ENCODE assay signal across 9 mouse cellular contexts in genomic region chr1:131528081-131528507, GRCm38 (mm10). TPM values are rescaled to one million over a fixed set of nuclear protein-coding genes. Genes with fewer than 3 reads are reported as not detected.
DNase-seq lines count a peak whose midpoint lies in the region; ATAC-seq lines count a peak whose summit lies in the region.
"Had no signal": no experiment of that assay in that cellular context is flagged by ENCODE, and none has a peak within 500 bp of the region (broad histone marks: within the 10 kb centered on the region; RNA-seq: fewer than 3 reads in every experiment).

No protein-coding gene starts in this region.

- peak overlapping the region; percentile 72 for H3K4me3 ChIP-seq in intestine, embryonic 15.5 days (replicated peaks)
- H3K4me3 ChIP-seq in midbrain, embryonic 14.5 days (replicated peaks; ENCODE audit: low read depth, low read length): peak overlapping the region; percentile 67

- no peaks in the 10 kb centered on the region for H3K9me3 ChIP-seq in intestine, embryonic 15.5 days
- H3K9me3 ChIP-seq in midbrain, embryonic 14.5 days (ENCODE audit: control insufficient read depth, low read length): no peaks in the 10 kb centered on the region

- peaks cover 28% of the 10 kb centered on the region for H3K4me1 ChIP-seq in intestine, embryonic 15.5 days (replicated peaks)
- H3K4me1 ChIP-seq in midbrain, embryonic 14.5 days (ENCODE audit: control insufficient read depth, insufficient read depth, low read length): peaks cover 31% of the 10 kb centered on the region

- H3K27ac ChIP-seq in intestine, embryonic 15.5 days: peak overlapping the region; percentile 91
- 0 out of 2 replicates have a peak overlapping the region, but pooled peaks have one; percentile 41 for H3K27ac ChIP-seq in midbrain, embryonic 14.5 days (replicated peaks; ENCODE audit: low read depth, low read length)

- H3K27me3 ChIP-seq in intestine, embryonic 15.5 days (replicated peaks): no peaks in the 10 kb centered on the region
- H3K27me3 ChIP-seq in midbrain, embryonic 14.5 days (ENCODE audit: control insufficient read depth, insufficient read depth, low read length): no peaks in the 10 kb centered on the region
- H3K27me3 ChIP-seq: Patski had no signal

- H3K36me3 ChIP-seq in intestine, embryonic 15.5 days: no peaks in the 10 kb centered on the region
- H3K36me3 ChIP-seq in midbrain, embryonic 14.5 days (ENCODE audit: control insufficient read depth, insufficient read depth, low read length): no peaks in the 10 kb centered on the region

- intact Hi-C loops in gastrocnemius, postnatal 36 days (cut with DNase I): loop anchor here (5.0 kb wide), 4 partner anchors 46 to 166 kb away; no protein-coding TSS in a partner anchor

- peak overlapping the region; percentile 89 for H3K4me2 ChIP-seq in intestine, embryonic 15.5 days (replicated peaks)
- H3K4me2 ChIP-seq in midbrain, embryonic 14.5 days (ENCODE audit: low read length): peak overlapping the region; percentile 99

- peak; percentile 68 for DNase-seq in retina, embryonic 14.5 days (ENCODE audit: low spot score)
- DNase-seq in retina, postnatal 1 day: no peak
- peak; percentile 51 to 52 for DNase-seq in gastrocnemius, postnatal 36 days
- DNase-seq in liver: peak; percentile 85
- DNase-seq in midbrain, embryonic 14.5 days: peak; percentile 58
- DNase-seq in urinary bladder, postnatal 25 days (ENCODE audit: low spot score): peak; percentile 48

- peak; percentile 9 for ATAC-seq in common myeloid progenitor, adult 5-6 weeks (replicated peaks; ENCODE audit: low read depth, poor library complexity, severe bottlenecking)
- ATAC-seq in intestine, embryonic 15.5 days: peak; percentile 21
- no peak for ATAC-seq in midbrain, embryonic 14.5 days (ENCODE audit: low FRiP score, low TSS enrichment)

- peak overlapping the region; percentile 69 for H3K9ac ChIP-seq in intestine, embryonic 15.5 days
- peak overlapping the region; percentile 46 for H3K9ac ChIP-seq in midbrain, embryonic 14.5 days (replicated peaks; ENCODE audit: low read length)

- WGBS in intestine, embryonic 15.5 days: under 1% methylated on average over 34 of the region's 34 CpGs
- 0% methylated on average over 34 of the region's 34 CpGs for WGBS in midbrain, embryonic 14.5 days

RNA-seq across cellular contexts. Expression of gene Fam72a, which starts 0.4 kb away (rescaled TPM):
- 3.3 and 5.8 TPM in 2 replicates for total RNA-seq in common myeloid progenitor, adult 5-6 weeks (2017)
- total RNA-seq in gastrocnemius, postnatal 36 days (2021): under 1 TPM; 0.26 to 0.44 TPM
- polyA plus RNA-seq in intestine, embryonic 15.5 days (2015; fragmentation: Nextera tagmentation; extraction: Ambion mirVana): 2.2 and 2.8 TPM in 2 replicates
- polyA plus RNA-seq in midbrain, embryonic 14.5 days (2014; fragmentation: Nextera tagmentation; extraction: Ambion mirVana): 1.4 and 1.8 TPM in 2 replicates

RNA-seq across cellular contexts. Expression of gene Srgap2, which starts 0.9 kb away (rescaled TPM):
- 11.4 and 14.6 TPM in 2 replicates for total RNA-seq in common myeloid progenitor, adult 5-6 weeks (2017)
- total RNA-seq in gastrocnemius, postnatal 36 days (2021): 10 to 100 TPM; 10.3 to 10.5 TPM
- polyA plus RNA-seq in intestine, embryonic 15.5 days (2015; fragmentation: Nextera tagmentation; extraction: Ambion mirVana): 7.9 and 8.3 TPM in 2 replicates
- polyA plus RNA-seq in midbrain, embryonic 14.5 days (2014; fragmentation: Nextera tagmentation; extraction: Ambion mirVana): 28.6 and 30.8 TPM in 2 replicates
